Mouse (Mus musculus): ENCODE data around the gene Anp32b. TPM values are rescaled to one million over a fixed set of nuclear protein-coding genes. Genes with fewer than 3 reads are reported as not detected.

Gene Anp32b
- polyA plus RNA-seq, 1 experiment: 451 TPM

GRCm38 (mm10) chr4:46463130-46463830 lies 12.6 kb downstream of the Anp32b start:
- TF ChIP-seq TAL1 (IDR thresholded peaks at IDR 0.05; ENCODE audit: low read length) (no peak), GATA1 (IDR thresholded peaks at IDR 0.05; ENCODE audit: low read length) (no peak)
- no peaks in the 10 kb centered on the region for H3K9me3 ChIP-seq (ENCODE audit: control insufficient read depth, low read length)

GRCm38 (mm10) chr4:46465740-46466139 lies 15.0 kb downstream of the Anp32b start:
- peaks cover 51% of the 10 kb centered on the region for H3K4me1 ChIP-seq (ENCODE audit: control insufficient read depth)
- H3K27me3 ChIP-seq (ENCODE audit: control insufficient read depth): no peaks in the 10 kb centered on the region
- H3K4me3 ChIP-seq (replicated peaks): no peak overlapping the region
- peaks cover 100% of the 10 kb centered on the region for H3K36me3 ChIP-seq (ENCODE audit: control insufficient read depth)
- TF ChIP-seq TAL1 (IDR thresholded peaks at IDR 0.05; ENCODE audit: low read length) (no peak), GATA1 (IDR thresholded peaks at IDR 0.05; ENCODE audit: low read length) (no peak)
- H3K9me3 ChIP-seq (ENCODE audit: control insufficient read depth, low read length): no peaks in the 10 kb centered on the region

More at GRCm38 (mm10) chr4:46463130-46463830, 12.6 kb downstream of the Anp32b start:
- Histone ChIP-seq H3K4me3 (replicated peaks) (no peak overlapping the region), H3K27me3 (ENCODE audit: control insufficient read depth) (no peaks in the 10 kb centered on the region), H3K4me1 (ENCODE audit: control insufficient read depth) (peaks cover 71% of the 10 kb centered on the region), H3K36me3 (ENCODE audit: control insufficient read depth) (peaks cover 100% of the 10 kb centered on the region)

- H3K4me3 ChIP-seq (replicated peaks): no peak overlapping the region
- H3K36me3 ChIP-seq (ENCODE audit: control insufficient read depth): peaks cover 97% of the 10 kb centered on the region
- peaks cover 7% of the 10 kb centered on the region for H3K4me1 ChIP-seq (ENCODE audit: control insufficient read depth)
- H3K9me3 ChIP-seq (ENCODE audit: control insufficient read depth, low read length): peaks cover 8% of the 10 kb centered on the region; the same call in 1 of the 2 replicates
- TF ChIP-seq TAL1 (IDR thresholded peaks at IDR 0.05; ENCODE audit: low read length) (no peak), GATA1 (IDR thresholded peaks at IDR 0.05; ENCODE audit: low read length) (no peak)
- no peaks in the 10 kb centered on the region; the same call in 1 of the 2 replicates for H3K27me3 ChIP-seq (ENCODE audit: control insufficient read depth)
Measured at GRCm38 (mm10) chr4:46475101-46475500, 24.4 kb downstream of the Anp32b start.

DNA sequence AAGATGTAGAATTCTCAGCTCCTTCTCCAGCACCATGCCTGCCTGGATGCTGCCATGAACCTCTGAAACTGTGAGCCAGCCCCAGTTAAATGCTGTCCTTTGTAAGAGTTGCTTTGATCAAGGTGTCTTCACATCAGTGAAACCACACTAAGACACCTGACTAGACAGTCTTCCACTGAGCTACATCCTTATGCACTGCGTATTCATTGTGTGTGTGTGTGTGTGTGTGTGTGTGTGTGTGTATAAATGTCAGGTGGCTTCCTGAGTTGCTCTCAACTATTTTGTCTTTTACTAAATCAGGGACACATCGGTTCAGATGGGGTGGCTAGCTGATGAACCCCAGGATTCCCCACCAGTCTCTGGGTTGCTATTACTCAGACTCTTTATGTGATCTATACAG lies 28.4 kb downstream of the Anp32b start:
- Histone ChIP-seq H3K36me3 (ENCODE audit: control insufficient read depth) (peaks cover 58% of the 10 kb centered on the region), H3K9me3 (ENCODE audit: control insufficient read depth, low read length) (peaks cover 5% of the 10 kb centered on the region; the same call in 1 of the 2 replicates), H3K4me3 (replicated peaks) (no peak overlapping the region), H3K4me1 (ENCODE audit: control insufficient read depth) (peaks cover 13% of the 10 kb centered on the region), H3K27me3 (ENCODE audit: control insufficient read depth) (no peaks in the 10 kb centered on the region)
- TF ChIP-seq GATA1 (IDR thresholded peaks at IDR 0.05; ENCODE audit: low read length) (no peak), TAL1 (IDR thresholded peaks at IDR 0.05; ENCODE audit: low read length) (no peak)

DNA sequence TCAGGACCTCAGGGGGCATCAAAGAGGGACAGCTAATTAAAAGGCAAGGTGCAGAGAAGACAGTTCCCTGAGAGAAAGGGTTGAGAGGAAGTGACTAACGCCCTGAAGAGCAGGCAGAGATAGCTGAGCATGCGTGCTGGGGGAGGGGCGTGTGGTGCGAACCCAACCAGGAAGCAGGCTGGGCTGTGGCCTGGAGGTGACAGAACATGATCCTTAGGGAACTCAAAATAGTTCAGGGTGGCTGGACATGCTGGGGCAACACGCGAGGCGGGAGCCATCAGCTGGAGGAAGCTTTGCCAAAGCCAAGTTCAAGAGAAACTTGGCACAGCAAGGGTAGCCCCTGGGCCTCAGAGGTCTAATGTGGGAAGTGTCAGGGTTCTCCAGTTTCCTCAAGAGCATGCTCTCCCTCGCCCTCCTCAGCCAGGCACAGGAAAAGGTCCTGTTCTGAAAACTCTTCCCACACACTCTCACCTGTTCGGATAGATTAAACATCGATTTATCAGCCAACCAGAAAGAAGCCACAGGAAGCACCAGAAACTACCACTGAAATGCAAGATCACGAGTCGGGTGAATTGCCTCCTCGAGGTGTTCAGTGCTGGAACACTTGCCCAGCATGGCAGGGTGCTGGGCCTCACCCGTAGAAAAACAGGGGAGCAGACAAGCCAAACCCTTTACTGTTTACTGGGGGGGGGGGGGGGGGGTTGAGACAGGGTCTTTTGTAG lies 35.2 kb downstream of the Anp32b start:
- Histone ChIP-seq H3K4me3 (replicated peaks) (peak overlapping the region; percentile 35), H3K4me1 (ENCODE audit: control insufficient read depth) (peaks cover 63% of the 10 kb centered on the region), H3K27me3 (ENCODE audit: control insufficient read depth) (no peaks in the 10 kb centered on the region), H3K36me3 (ENCODE audit: control insufficient read depth) (peaks cover 4% of the 10 kb centered on the region), H3K9me3 (ENCODE audit: control insufficient read depth, low read length) (no peaks in the 10 kb centered on the region)
- TF ChIP-seq TAL1 (IDR thresholded peaks at IDR 0.05; ENCODE audit: low read length) (no peak), GATA1 (IDR thresholded peaks at IDR 0.05; ENCODE audit: low read length) (no peak)

DNA sequence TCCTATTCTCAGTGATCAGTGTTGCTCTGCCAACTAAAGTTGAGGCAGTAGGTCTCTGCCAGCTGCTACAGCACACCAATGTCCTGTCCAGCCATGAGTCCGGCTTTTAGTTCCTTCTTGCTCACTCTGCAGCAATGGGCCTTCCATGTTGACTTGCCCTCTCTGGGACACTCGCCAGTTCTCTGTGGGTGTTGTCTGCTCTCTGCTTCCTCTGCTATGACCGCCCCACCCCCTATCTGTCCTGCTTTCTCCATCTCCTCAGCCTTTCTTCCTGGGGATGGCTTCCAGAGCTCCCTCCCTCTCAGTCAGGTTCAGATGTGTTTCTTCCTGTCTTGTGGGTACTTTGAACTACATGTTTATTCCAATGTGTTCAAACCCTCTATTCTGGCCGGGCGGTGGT lies 36.6 kb downstream of the Anp32b start:
- Histone ChIP-seq H3K9me3 (ENCODE audit: control insufficient read depth, low read length) (no peaks in the 10 kb centered on the region), H3K4me1 (ENCODE audit: control insufficient read depth) (peaks cover 72% of the 10 kb centered on the region), H3K27me3 (ENCODE audit: control insufficient read depth) (no peaks in the 10 kb centered on the region), H3K36me3 (ENCODE audit: control insufficient read depth) (peaks cover 16% of the 10 kb centered on the region), H3K4me3 (replicated peaks) (no peak overlapping the region)
- TF ChIP-seq GATA1 (IDR thresholded peaks at IDR 0.05; ENCODE audit: low read length): no peak
- TF ChIP-seq TAL1 (IDR thresholded peaks at IDR 0.05; ENCODE audit: low read length): no peak

- no peaks in the 10 kb centered on the region for H3K9me3 ChIP-seq (ENCODE audit: control insufficient read depth, low read length)
- peaks cover 35% of the 10 kb centered on the region for H3K36me3 ChIP-seq (ENCODE audit: control insufficient read depth)
- peaks cover 61% of the 10 kb centered on the region for H3K4me1 ChIP-seq (ENCODE audit: control insufficient read depth)
- H3K4me3 ChIP-seq (replicated peaks): peak within 1 kb of the TSS; percentile 86
- H3K27me3 ChIP-seq (ENCODE audit: control insufficient read depth): no peaks in the 10 kb centered on the region
- TF ChIP-seq TAL1 (IDR thresholded peaks at IDR 0.05; ENCODE audit: low read length) (no peak), GATA1 (IDR thresholded peaks at IDR 0.05; ENCODE audit: low read length) (0 out of 2 replicates have a peak, but pooled peaks have one; percentile 3)
Measured at GRCm38 (mm10) chr4:46489028-46489925, 38.6 kb downstream of the Anp32b start, which contains the start of gene Nans. Gene Nans, plus strand, starts transcription at chr4:46489248.

DNA sequence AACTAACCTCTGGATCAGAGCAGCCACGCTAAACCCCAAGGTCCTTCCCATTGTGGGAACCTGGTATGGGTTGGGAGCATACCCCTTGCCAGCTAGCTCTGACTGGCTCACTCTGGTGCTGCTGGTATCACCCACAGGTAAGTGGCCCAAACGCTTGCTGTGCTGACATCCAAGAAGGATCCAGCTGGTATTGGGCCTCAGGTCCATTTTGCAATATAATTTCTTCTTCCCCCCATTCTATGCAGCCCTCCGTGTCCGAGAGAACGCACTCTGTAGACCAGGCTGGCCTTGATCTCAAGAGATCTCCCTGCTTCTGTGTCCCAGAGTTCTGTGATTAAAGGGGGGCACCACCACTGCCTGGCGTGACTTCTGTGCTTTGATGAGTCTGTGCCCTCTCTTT lies 42.4 kb downstream of the Anp32b start:
- Histone ChIP-seq H3K9me3 (ENCODE audit: control insufficient read depth, low read length) (no peaks in the 10 kb centered on the region), H3K36me3 (ENCODE audit: control insufficient read depth) (peaks cover 69% of the 10 kb centered on the region), H3K4me3 (replicated peaks) (no peak overlapping the region), H3K27me3 (ENCODE audit: control insufficient read depth) (no peaks in the 10 kb centered on the region), H3K4me1 (ENCODE audit: control insufficient read depth) (peaks cover 32% of the 10 kb centered on the region)
- no peak for TF ChIP-seq TAL1 (IDR thresholded peaks at IDR 0.05; ENCODE audit: low read length)
- TF ChIP-seq GATA1 (IDR thresholded peaks at IDR 0.05; ENCODE audit: low read length): no peak
